Mouse (Mus musculus) kidney, adult 2 months (tissue): ENCODE results near the gene Cog3.

Experiments used
- CTCF ChIP-seq: fragments of 200-500 bp; conservative IDR thresholded peaks from 2 replicates; pipeline ENCODE4 v1.5.1; 2011; ENCODE audit warnings: low read depth, mild to moderate bottlenecking, control low read depth, low read length, moderate library complexity, mixed read lengths; ENCODE audit not compliant: insufficient read depth, insufficient read length
- POLR2A ChIP-seq: fragments of 200-500 bp; IDR thresholded peaks from one replicate; pipeline ENCODE4 v1.6.1; 2011; ENCODE audit warnings: low read depth, low read length, control low read depth

DNA sequence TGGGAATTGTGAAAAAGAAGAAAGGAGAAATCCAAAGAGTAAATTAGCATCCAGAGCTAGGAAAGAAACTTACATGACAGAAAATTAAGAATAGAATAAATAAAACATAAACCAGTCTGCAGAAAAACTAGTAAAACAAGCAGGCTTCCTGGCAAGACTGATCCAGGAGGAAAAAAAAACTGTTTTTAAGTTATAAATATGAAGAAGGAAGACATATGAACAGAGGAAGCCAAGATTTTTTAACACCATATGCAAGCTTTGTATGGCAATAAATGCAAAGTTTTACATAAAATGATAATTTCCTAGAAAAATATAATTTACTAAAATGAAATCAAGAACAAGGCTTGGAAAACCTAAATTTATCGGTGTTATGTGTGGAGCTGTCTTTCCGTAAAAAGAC is 63.9 kb downstream of the Cog3 start:
- no peak for TF ChIP-seq CTCF
- TF ChIP-seq POLR2A, result no peak
